Mouse (Mus musculus): ENCODE measurements around the gene Gm1979.
A peak's percentile ranks its signal among the peaks of the same experiment; 100 is the strongest.
"Not testable (repeated sequence)": the region's sequence is repeated elsewhere in the genome, so short reads cannot be mapped to it uniquely, and the experiment has no call there.

Gm1979 gene

GRCm38 (mm10) chr5:26004698-26005097, at the start of gene Gm1979:
Gene Gm1979, minus strand, starts transcription at chr5:26004798.
- DNase-seq (ENCODE audit: low read depth, low spot score) = not testable (repeated sequence)

GRCm38 (mm10) chr5:26039458-26039857, 34.9 kb upstream of the Gm1979 start, which contains the start of gene Speer4a:
Gene Speer4a, minus strand, starts transcription at chr5:26039558.
- not testable (repeated sequence) for DNase-seq (ENCODE audit: low read depth, low spot score)

GRCm38 (mm10) chr5:26022816-26023215, 18.2 kb upstream of the Gm1979 start, which contains the start of gene Gm5862:
Gene Gm5862, minus strand, starts transcription at chr5:26022916.
- DNase-seq (ENCODE audit: low read depth, low spot score) = not testable (repeated sequence)

- not testable (repeated sequence) for DNase-seq (ENCODE audit: low read depth, low spot score)
These were observed 3.1 kb upstream of the Gm1979 start for GRCm38 (mm10) chr5:26007697-26008096.

DNA sequence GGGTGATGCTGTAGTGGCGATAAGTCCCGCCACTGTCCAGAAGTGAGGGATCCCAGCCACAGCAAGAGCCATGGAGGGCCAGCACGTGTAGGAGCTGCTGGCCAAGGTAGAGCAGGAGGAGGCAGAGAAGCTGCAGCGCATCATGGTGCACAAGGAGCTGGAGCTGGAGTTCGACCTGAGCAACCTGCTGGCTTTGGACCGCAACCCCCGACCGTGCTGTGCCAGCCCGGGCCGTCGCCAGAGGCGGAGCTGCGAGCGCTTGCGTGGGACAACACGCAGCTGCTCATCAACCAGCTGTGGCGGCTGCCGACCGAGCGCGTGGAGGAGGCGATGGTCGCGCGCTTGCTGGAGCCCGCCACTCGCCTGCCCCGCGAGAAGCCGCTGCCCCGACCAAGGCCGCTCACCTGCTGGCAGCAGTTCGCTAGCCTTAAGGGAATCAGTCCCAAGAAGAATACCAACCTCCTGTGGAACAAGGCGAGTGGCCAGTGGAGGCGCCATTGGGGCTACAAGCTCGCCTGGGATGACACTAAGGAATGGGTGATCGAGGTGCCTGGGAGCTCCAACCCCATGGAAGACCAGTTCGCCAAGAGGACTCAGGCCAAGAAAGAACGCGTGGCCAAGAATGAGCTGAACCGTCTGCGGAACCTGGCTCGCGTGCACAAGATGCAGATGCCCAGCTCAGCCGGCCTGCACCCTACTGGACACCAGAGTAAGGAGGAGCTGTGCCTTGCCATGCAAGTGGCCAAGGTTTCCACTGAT, 2.5 kb upstream of the Gm1979 start:
- DNase-seq (ENCODE audit: low read depth, low spot score) = peak; percentile 75

GRCm38 (mm10) chr5:25988550-25988949, 16.0 kb downstream of the Gm1979 start, which contains the start of gene Gm21698:
Gene Gm21698, minus strand, starts transcription at chr5:25988650.
- not testable (repeated sequence) for DNase-seq (ENCODE audit: low read depth, low spot score)

GRCm38 (mm10) chr5:25972563-25972962, 32.0 kb downstream of the Gm1979 start, which contains the start of gene Gm21680:
Gene Gm21680, minus strand, starts transcription at chr5:25972663.
- DNase-seq (ENCODE audit: low read depth, low spot score) = not testable (repeated sequence)

- DNase-seq (ENCODE audit: low read depth, low spot score) = not testable (repeated sequence)
These were observed 47.5 kb downstream of the Gm1979 start for GRCm38 (mm10) chr5:25957050-25957449.

- DNase-seq (ENCODE audit: low read depth, low spot score) = peak; percentile 45
These were observed 48.0 kb downstream of the Gm1979 start for GRCm38 (mm10) chr5:25956611-25957010.

DNA sequence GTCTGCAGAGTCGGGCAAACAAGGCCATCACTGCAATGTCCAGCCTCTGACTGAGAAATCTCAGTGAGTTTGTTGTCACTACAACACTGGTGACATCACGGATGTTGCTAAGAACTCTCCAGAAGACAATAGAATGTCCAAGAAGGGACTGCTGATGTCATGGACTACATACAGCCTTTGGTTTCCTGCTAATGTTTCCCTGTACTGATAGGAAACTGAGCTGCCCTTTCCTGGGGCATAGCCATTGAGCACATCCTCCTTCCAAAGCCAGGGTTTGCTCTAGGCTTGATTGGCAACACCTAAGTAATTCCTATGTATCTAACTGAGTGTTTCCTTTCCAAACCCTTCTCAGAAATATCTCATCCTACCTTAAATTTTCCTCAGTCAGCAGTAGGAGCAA, 50.3 kb downstream of the Gm1979 start, which contains the start of gene Gm21671:
Gene Gm21671, minus strand, starts transcription at position 101 of the 400 bp plus-strand sequence.
- DNase-seq (ENCODE audit: low read depth, low spot score) = not testable (repeated sequence)

Measured in brain, adult 2 months (tissue).